Mouse (Mus musculus) limb, embryonic 11.5 days (tissue): ENCODE measurements around the gene Gm5447. TPM values are rescaled to one million over a fixed set of nuclear protein-coding genes. Genes with fewer than 3 reads are reported as not detected.

Source experiments
- ATAC-seq: fragments of 200-750 bp; cut with Nextera tagmentation; 2 replicates; pipeline ENCODE4 v1.8.0; 2017; ENCODE audit warnings: low read depth; ENCODE audit not compliant: insufficient number of reproducible peaks, low FRiP score, low TSS enrichment
- DNase-seq: peaks from one replicate; pipeline ENCODE4 v3.0.0-alpha.2; 2015; ENCODE audit warnings: low spot score
- H3K27ac ChIP-seq: fragments of 300-500 bp; sonication (generic); replicated peaks from 2 replicates; pipeline ENCODE4 v1.5.1; 2014; ENCODE audit warnings: low read depth, mild to moderate bottlenecking, low read length
- H3K27me3 ChIP-seq: fragments of 300-500 bp; sonication (generic); 2 replicates; pipeline ENCODE4 v1.6.1; 2014; ENCODE audit warnings: mild to moderate bottlenecking, low read length, mixed read lengths; ENCODE audit not compliant: control insufficient read depth, insufficient read depth
- H3K36me3 ChIP-seq: fragments of 300-500 bp; sonication (generic); 2 replicates; pipeline ENCODE4 v1.6.1; 2014; ENCODE audit warnings: mild to moderate bottlenecking, low read length, moderate library complexity, mixed read lengths; ENCODE audit not compliant: control insufficient read depth, insufficient read depth
- H3K4me1 ChIP-seq: fragments of 300-500 bp; sonication (generic); 2 replicates; pipeline ENCODE4 v1.6.1; 2014; ENCODE audit warnings: low read length, mixed read lengths; ENCODE audit not compliant: control insufficient read depth, insufficient read depth
- H3K4me2 ChIP-seq: fragments of 300-500 bp; sonication (generic); 2 replicates; pipeline ENCODE4 v1.6.1; 2014; ENCODE audit warnings: low read depth, mild to moderate bottlenecking, moderate library complexity; ENCODE audit not compliant: severe bottlenecking
- H3K4me3 ChIP-seq: fragments of 300-500 bp; sonication (generic); 2 replicates; pipeline ENCODE4 v1.5.1; 2014; ENCODE audit warnings: low read depth, low read length
- H3K9ac ChIP-seq: fragments of 300-500 bp; sonication (generic); 2 replicates; pipeline ENCODE4 v1.6.1; 2014; ENCODE audit warnings: mild to moderate bottlenecking, low read length
- H3K9me3 ChIP-seq: fragments of 300-500 bp; sonication (generic); 2 replicates; pipeline ENCODE4 v1.6.1; 2016; ENCODE audit warnings: low read length; ENCODE audit not compliant: control insufficient read depth
- WGBS: fragments of 180-500 bp; shearing (Covaris S2); extraction: QIAGEN DNeasy Blood & Tissue Kit; methylation state at CpG from one replicate; pipeline ENCODE4 v1.1.7; 2014; 5-methylcytosine and 5-hydroxymethylcytosine counted together
- polyA plus RNA-seq: library from polyadenylated mRNA; unstranded; fragments of >200 nt; fragmentation: Nextera tagmentation; extraction: Ambion mirVana; gene quantifications from 2 replicates; pipeline ENCODE4 v1.2.1, GENCODE M21; 2014

Gene Gm5447
- polyA plus RNA-seq, 1 experiment from 2014 or later = not detected

GRCm38 (mm10) chr13:31017545-31017944 lies 43.5 kb downstream of the Gm5447 start:
- no peaks in the 10 kb centered on the region for H3K36me3 ChIP-seq
- 93% methylated on average over 3 of the region's 3 CpGs for whole genome bisulfite sequencing

GRCm38 (mm10) chr13:31021514-31021913 lies 47.5 kb downstream of the Gm5447 start:
- DNase-seq (no peak), ATAC-seq (no peak)
- H3K27me3 ChIP-seq = no peaks in the 10 kb centered on the region
- no peaks in the 10 kb centered on the region for H3K9me3 ChIP-seq
- H3K9ac ChIP-seq = no peak overlapping the region
- H3K27ac ChIP-seq = no peak overlapping the region
- H3K4me3 ChIP-seq = no peak overlapping the region
- H3K4me1 ChIP-seq = no peaks in the 10 kb centered on the region
- H3K4me2 ChIP-seq = no peak overlapping the region
- 68% methylated on average over 4 of the region's 4 CpGs for WGBS
- H3K36me3 ChIP-seq = no peaks in the 10 kb centered on the region

More at GRCm38 (mm10) chr13:31017545-31017944, 43.5 kb downstream of the Gm5447 start:
- DNase-seq (no peak), ATAC-seq (no peak)
- Histone ChIP-seq H3K27ac (no peak overlapping the region), H3K4me3 (no peak overlapping the region), H3K4me1 (no peaks in the 10 kb centered on the region), H3K4me2 (no peak overlapping the region), H3K27me3 (no peaks in the 10 kb centered on the region), H3K9ac (no peak overlapping the region), H3K9me3 (no peaks in the 10 kb centered on the region)

- ATAC-seq (no peak), DNase-seq (no peak)
- no peaks in the 10 kb centered on the region for H3K27me3 ChIP-seq
- no peak overlapping the region for H3K9ac ChIP-seq
- H3K4me2 ChIP-seq = no peak overlapping the region
- WGBS = 53% methylated on average over 6 of the region's 6 CpGs
- no peaks in the 10 kb centered on the region for H3K36me3 ChIP-seq
- H3K4me3 ChIP-seq = no peak overlapping the region
- no peaks in the 10 kb centered on the region for H3K9me3 ChIP-seq
- no peaks in the 10 kb centered on the region for H3K4me1 ChIP-seq
- H3K27ac ChIP-seq = no peak overlapping the region
Measured at GRCm38 (mm10) chr13:31021927-31022326, 47.9 kb downstream of the Gm5447 start.

GRCm38 (mm10) chr13:31023664-31024063 lies 49.7 kb downstream of the Gm5447 start:
- Histone ChIP-seq H3K9ac (no peak overlapping the region), H3K27me3 (no peaks in the 10 kb centered on the region), H3K4me3 (no peak overlapping the region), H3K4me2 (no peak overlapping the region), H3K4me1 (no peaks in the 10 kb centered on the region), H3K9me3 (no peaks in the 10 kb centered on the region), H3K27ac (no peak overlapping the region), H3K36me3 (no peaks in the 10 kb centered on the region)
- no peak for ATAC-seq
- no peak for DNase-seq
- WGBS = 75% methylated on average over 3 of the region's 3 CpGs

Other genes starting within 250 kb of the Gm5447 start
- gene Irf4, start 225.0 kb upstream of the Gm5447 start, polyA plus RNA-seq = not detected in 2 replicates
- gene Hus1b, start 26.4 kb upstream of the Gm5447 start, polyA plus RNA-seq = not detected in 2 replicates
- gene Exoc2, start 111 bp upstream of the Gm5447 start, polyA plus RNA-seq = 30.9 and 32.7 TPM in 2 replicates